Mouse (Mus musculus) CD4-positive helper T cell, adult 2 months (primary cell): Measurements from ENCODE around the gene Emc1.
"Not testable (repeated sequence)": the region's sequence is repeated elsewhere in the genome, so short reads cannot be mapped to it uniquely, and the experiment has no call there.

Source experiments
- DNase-seq: peaks from one replicate; pipeline ENCODE4 v3.0.0-alpha.2; 2012; ENCODE audit warnings: low read depth, missing footprints, low spot score

Gene Emc1

DNA sequence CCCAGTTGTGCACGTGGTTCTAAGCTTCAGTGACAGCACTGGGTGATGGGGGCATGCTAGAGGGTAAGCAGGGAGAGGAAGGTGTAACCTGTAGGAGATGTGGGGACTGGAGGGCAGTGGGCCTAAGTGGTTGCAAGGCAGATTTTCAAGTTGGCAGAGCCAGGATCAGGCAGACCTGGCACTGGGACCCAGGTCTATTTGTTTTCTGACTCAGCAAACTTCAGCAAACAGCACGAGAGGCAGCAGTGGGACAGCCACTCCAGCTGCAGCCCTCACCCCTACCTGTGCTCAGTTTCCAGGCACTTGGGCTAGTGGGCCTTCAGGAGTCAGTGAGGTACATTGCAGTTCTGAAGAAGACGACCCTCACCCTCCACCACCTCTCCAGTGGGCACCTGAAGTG is 4.8 kb downstream of the Emc1 start:
- no peak for DNase-seq

DNA sequence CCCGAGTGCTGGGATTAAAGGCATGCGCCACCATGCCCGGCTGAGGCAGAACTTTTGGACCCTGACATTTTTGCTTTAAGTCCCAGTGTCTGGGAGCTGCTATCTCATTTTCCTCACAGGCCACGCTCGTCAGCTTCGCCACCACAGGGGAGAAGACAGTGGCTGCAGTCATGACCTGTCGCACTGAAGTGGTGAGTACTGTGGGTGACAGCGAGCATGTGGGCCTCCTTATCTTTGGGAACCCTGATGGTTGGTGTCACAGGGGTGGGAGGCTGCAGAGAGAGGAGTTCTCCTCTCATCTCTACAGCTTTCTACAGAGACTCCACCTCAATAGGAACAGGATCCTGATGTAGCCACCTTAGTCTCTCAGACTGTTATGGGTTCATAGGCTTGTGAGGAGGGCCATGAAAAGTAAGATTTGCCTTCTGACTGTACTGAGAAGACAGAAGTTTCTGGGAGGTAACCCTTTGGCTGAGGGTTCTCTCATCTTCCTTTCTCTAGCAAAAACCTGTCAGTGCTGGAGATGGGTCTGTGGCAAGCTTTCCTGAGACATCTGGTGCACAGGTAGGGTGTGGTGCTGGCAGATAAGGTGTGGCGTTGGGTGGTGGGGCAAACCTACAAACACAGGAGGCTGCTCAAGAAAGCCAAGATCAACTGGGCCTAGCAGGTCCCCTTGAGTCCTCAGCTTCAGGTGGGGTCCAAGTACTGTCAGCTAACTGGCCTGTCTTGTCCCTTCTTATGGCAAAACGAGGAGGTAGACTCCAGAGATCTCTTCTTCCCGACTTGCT is 8.6 kb downstream of the Emc1 start:
- DNase-seq = no peak

DNA sequence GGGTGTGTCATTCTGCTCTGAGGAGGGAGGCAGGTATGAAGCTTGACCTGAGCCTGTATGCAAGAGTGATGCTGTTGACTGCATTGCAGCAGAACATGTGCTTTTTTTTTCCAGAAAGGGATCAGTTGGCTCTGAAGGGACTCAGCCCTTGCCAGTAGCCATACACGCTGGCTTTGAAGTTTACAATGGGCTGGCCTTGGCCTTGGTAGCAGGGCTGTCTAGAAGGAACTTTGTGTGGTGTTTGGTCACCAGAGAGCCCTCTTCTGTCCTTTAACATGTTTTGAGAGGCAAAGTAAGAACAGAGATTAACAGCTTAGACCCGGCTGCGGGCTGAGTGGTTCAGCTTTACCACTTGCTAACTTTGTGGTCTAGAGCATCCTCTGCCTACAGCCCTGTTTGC is 14.9 kb downstream of the Emc1 start:
- no peak for DNase-seq

DNA sequence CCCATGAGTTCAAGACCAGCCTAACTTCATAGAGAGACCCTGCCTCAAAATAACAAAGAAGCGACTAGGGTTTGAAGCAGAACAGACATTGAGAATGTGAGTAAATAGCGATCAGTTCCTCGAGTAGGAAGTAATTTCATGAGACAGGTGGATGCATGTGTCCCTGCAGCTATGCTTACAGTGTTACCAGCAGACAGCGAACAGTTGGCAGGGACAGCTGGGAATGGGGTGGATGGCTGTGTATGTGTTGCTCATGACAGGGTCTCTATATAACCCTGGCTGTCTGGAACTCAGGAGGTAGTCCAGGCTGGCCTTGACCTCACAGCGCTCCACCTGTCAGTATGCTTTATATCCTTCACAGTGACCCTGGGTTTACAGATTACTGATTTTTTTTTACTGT is 15.7 kb downstream of the Emc1 start:
- DNase-seq = no peak

DNA sequence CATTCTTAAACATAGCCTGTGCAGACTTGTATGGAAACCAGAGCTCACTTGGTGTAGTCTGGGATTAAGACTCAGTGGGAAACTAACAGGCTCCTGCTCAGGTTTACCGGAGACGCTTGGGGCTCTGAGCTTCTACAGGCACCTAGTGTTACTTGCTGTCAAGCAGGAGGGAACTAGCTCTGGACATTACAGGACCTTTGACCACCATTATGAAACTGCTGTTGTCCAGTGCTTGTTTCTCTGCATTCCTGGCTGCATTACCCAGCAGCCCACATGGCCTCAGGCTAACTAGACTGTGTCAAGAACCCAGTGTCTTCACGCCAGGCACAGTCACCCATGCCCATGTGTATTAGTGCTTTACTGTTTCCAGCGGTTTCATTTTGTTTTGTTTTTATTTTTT is 20.7 kb downstream of the Emc1 start:
- DNase-seq = no peak

DNA sequence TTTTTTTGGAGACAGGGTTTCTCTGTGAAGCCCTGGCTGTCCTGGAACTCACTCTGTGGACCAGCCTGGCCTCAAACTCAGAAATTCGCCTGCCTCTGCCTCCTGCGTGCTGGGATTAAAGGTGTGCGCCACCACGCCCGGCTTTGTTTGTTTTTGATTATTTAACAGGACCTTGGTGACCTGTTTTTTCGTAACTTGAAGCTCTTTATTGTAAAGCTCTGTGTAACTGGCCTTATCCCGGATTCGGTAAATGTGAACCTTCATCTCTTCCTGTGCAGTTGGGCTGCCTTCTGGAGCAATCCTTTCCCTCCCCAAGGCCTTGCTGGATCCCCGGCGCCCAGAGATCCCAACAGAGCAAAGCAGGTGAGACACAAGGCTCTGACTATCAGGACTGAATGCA is 21.1 kb downstream of the Emc1 start:
- no peak for DNase-seq

DNA sequence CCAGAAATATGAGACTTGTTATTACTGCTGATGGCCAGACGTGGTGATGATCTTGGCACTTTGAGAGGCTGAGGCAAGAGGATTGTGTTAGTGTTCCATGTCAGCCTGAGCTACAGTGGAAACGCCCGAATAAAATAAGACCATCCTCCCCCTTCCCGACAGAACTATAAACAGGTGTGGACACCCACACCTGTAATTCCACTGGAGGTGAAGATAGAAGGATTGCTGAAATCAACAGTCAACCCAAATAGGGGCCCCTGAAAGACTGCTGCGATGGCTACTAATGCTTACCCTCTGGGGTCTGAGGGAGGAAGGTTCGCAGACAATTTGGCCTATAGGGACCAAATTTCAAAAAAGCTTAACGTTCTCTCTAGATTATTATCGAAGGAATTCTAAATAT is 27.3 kb downstream of the Emc1 start:
- DNase-seq = peak; percentile 11

DNA sequence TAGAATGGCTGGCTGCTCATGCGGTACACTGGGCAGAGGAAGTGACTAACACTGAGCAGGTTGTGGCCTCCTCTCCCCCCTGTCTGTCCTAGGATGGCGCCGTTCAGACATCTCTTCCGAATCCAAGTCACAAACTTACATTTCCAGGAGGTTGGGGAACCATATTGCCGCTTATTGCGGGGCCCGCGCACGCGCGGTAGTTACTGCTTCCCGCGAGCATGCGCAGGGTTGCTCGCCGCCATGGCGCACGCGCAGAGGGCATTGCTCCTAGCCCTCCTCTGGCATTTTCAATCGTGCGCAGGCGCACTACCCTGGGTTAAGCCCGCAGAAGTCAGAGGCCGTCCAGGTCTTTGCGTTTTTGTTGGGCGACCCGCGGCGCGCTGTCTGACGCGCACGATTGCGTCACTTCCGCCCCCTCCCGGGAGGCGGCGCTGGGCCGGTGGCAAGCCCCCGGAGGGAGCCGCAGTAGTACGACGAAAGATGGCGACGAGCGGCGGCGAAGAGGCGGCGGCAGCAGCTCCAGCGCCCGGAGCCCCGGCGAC is 27.9 kb downstream of the Emc1 start:
- peak; percentile 100 for DNase-seq

DNA sequence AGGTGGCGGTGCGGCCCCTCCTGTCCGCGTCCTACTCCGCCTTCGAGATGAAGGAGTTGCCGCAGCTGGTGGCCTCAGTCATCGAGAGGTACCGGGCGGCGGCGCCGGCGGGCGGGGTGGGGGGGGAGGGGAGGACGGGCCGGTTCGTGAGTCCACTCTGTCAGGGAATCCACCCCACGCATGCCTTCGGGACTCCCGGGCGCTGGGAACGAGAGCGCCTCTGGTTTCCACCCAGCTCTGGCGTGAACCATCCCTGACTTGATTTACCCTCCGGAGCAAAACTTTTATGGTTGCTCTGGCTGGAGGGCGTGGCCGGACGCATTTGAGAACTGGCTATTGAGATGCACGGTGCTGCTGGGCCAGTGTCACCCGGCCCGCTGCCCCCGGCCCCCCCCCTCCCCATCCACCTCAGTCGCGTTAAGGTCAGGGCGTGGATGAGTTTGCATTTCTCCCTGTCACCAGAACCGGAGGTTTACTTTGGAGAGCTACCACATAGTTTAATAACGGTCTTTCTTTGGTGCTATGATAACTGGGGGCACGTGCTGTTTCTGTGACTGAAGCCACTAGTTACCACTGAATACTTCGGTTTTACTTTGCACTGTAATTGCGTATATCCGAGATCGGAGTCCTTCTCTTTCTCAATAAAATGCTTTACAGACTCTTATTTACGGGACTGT is 28.5 kb downstream of the Emc1 start:
- DNase-seq = no peak

DNA sequence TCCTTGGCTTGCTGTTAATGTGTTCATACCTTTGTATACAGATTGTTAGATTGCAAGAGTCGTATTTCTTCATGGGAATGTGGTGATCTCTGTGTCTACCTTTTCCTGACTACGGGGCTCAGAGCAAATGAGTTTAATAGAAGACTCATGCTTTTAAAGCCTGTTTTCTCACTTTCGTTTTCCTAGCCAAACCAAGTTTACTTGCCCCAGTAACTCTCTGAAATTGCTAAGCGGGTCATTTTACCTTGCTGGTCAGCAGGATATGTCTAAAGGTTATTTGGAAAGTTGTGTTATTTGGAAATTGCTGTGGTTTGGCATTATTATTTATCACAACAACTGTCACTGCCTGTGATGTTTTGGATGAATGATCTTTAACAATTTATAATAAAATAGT is 29.1 kb downstream of the Emc1 start:
- no peak for DNase-seq

DNA sequence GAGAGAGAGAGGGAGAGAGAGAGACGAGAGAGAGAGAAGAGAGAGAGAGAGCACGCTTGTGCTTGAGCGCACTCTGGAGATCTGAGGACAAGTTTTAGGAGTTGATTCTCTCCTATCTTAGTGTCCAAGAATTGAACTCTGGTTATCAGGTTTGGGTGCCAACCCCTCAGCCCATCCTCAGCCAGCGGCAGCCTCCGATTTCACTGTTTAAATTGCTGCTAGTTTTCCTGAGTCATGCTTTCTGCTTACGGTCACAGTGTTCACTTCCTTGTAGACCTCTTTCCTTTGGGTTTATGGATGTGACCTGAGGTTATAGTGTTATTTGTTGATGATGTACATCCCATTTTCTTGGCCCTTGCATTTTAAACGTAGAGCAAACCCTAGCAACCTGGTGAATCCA is 29.8 kb downstream of the Emc1 start:
- DNase-seq = no peak

DNA sequence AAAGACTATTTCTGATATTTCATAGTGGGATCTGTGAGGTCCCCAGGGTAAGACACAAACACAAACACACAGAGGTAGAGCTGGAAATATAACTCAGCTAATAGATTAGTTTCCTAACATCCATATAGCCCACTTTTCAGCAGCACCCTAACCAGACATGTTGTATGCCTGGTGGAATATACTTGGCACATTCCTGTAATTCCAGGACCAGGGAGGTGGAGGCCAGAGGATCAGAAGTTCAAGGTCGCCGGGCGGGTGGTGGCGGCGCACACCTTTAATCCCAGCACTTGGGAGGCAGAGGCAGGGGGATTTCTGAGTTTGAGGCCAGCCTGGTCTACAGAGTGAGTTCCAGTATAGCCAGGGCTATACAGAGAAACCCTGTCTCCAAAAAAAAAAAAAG is 33.5 kb downstream of the Emc1 start:
- not testable (repeated sequence) for DNase-seq

DNA sequence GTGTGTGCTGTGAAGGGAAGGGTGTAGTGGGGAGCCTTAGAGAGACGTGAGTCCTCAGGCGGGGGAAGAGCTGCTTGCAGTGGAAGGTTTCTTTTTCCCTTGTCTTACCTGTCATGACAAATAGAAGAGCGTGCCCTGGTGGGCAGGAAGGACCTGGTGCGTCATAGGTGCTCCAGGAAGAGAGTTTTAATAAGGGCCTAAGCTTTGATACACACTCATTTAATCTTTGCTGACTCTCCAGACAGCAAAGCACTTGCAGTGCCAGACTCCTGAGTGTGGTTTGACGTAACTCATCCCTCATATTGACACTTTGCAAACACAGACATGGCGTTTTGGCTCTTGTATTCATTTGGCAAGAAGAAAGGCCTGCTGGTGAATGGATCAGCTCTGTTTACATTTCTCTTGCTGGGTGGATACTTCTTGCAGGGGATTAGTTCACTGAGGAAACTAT is 34.5 kb downstream of the Emc1 start:
- DNase-seq = no peak

DNA sequence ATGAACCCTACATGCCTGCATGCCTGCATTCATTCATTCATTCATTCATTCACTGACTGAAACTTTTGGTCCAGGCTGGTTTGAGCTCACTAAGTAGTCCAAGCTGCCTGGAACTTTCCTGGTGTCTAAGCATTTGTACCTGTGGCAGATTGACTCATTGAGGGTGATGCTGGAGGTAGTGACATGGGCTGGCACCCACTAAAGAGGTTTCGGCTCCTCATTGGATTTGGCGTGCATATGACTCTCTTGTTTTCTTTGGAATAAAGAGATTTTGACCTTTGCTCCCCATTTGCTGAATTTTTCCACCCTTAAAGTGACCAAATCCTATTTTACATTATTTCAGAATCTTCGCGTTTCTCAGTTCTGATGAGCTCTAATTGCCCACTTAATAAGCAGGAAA is 37.2 kb downstream of the Emc1 start:
- DNase-seq = no peak

DNA sequence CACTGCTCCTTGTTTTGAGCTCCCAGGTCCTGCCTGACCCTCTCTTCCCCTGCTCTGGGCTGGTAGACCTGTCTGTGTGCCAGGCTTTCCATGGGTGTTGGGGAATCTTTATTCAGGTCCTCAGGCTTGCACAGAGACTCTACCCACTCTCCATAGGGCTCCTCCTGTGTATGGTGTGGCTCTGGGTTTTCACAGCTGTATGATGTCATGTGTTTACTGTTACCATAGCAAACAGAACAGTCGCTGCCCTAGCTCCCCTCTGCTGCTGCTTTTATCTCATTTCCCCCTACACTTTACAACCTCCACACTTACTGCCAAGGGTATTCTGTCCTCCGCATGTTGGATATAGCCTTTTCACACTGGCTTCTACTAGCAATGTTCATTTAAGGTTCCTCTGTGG is 43.0 kb downstream of the Emc1 start:
- no peak for DNase-seq

DNA sequence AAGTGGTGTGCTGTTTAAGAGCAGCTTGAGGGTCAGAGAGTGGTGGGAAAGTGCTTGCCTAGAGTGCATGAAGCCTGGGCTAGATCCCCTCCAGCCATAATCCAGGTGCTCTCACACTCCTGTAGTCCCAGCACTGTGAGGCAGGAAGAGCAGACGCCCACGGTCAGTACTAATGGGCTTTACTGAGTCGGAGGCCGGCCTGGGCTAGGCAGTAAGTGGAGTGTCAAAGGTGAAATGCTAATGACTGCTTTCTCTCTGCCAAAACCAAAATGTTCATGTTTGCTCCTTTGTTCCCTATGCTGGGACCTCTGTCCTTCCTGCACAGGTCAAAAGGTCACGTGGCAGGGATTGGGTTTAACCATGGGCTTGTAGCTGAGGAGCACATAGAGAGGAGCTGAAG is 48.1 kb downstream of the Emc1 start:
- no peak for DNase-seq

DNA sequence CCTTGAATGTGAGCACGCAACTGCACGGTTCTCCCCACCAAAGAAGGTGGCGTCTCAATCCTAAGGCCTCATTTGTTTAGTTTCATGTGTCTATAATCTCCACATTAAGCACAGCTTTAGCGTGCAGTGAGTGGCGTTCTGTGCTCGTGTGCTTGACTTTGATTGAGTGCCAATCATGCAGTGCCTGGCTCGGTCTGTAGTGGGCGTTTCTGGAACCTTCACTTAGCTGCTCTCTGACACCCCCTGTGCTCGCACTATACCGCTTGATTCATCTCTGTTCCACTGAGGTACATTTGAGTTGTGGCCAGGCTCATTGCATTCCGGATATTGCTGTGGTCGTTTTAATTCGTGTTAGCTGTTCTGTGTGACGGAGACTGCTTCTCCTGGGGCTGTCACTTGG is 50.8 kb downstream of the Emc1 start:
- no peak for DNase-seq

DNA sequence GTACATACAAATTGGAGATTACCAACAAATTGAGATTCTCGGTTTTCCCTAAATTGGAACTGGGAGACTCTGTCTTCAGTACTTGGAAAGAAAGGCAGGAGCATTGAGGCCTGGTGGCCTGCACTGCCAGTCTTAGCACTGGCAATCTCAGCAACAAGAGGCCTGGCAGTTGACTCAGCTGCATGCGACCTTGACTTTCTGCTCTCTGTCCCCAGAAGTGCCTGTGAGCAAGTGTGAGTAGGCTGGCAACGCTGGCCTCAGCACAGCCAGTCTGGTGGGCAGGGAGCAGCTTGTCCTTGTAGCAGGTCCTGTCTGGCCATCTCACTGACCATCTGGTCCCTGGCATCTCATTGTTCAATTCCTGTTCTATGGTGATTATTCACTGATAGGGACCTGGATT is 59.0 kb downstream of the Emc1 start:
- no peak for DNase-seq

DNA sequence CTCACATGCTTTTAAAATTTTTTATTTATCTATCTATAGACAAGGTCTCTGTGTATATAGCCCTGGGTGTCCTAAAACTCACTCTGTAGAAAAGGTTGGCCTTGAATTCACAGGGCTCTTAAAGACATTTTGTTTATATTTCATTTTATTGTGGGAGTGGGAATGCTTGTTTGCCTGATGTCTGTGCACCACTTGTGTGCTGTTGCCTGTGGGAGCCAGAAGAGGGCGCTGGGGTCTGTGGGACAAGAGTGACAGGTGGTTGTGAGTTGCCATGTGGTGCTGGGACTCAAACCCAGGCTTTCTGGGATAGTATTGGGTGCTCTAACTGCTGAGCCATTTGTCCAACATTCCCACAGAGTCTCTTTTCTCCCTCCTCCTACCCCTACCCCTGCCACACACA is 65.5 kb downstream of the Emc1 start:
- no peak for DNase-seq

DNA sequence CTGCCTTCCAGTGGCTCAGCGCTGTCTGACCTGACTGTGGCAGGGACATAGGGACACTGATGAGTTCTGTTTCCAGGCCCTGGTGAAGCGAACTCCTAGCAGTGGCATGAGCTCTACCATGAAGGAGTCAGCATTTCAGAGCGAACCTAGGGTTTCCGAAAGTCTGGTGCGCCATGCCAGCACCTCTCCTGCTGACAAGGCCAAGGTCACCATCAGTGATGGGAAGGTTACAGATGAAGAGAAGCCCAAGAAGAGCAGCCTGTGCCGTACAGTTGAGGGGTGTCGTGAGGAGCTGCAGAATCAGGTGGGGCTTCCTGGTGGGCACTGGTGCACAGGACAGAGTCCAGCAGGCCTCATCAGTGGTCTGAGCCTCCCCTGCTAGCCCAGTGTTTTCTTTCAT is 69.2 kb downstream of the Emc1 start:
- DNase-seq = no peak

DNA sequence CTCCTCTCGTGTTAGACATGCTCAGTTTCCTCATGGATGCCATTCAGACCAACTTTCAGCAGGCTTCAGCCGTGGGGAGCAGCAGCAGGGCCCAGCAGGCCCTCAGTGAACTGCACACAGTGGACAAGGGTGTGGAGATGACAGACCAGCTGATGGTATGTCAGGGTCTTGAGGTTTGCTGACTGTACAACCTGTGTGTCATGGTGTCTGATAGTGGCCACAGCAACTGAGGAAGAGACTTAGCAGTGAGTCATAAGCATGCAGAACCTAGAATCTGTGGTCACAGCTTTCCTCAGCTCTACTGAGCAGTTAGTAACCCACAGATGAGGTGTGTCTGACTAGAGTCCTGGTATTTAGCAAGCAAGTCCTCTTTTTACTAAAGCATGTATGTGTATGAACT is 70.0 kb downstream of the Emc1 start:
- DNase-seq = no peak

DNA sequence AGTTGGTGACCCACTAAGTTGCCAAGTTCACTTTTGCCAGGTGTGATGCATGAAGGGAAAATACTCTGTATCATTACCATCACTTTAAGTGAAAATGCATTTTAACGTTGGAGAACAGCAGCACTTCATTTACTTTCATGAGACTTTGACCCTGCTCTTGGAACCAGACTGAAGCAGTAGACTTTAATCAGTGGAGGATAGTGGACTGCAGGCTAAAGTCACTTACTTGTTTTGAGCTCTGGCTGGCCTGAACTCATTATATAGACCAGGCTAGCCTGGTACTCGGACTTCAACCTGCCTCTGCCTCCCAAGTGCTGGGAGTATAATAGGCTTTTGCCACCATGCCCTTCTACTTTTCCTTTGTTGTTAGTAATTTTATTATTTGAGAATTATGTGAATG is 70.9 kb downstream of the Emc1 start:
- DNase-seq = no peak
